ENCODE assay signal across 8 mouse cellular contexts in the genomic region with DNA sequence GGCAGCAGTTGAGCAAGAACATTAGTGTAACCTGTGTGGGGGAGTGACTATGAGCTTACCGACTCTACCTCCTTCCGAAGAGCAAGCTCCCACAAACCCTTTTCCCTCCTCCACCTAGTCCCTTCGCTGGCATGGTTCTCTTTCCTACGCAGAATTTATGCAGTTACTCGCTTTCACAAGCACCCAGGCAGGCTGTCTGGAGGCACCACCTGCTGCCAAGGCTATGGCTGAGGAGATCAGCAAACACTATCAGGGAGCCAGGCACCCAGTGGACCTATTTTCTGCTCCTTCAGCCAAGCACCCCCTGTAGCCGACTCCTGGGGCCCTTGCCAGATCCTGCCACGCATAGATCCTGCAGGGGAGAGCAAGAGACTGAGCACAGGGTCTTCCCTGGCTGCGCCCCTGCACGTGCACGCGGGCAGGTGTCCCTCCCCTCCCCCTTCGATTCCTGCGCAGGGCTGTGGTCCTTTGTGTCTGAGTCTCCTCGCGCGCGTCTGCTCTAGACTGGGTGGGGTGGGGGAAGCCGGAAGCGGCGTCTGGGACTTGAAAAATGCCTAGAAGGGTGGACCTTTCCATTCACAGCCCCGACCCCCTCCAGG.
DNase-seq lines count a peak whose midpoint lies in the region; ATAC-seq and TF ChIP-seq lines count a peak whose summit lies in the region.

No protein-coding gene starts in this region.

- in situ Hi-C loops in ES-E14 (cut with MboI; ENCODE audit: low sequenced_read_pairs in 2 of 2, unreplicated experiment in 2 of 2) = no loop called here

- peak overlapping the region; percentile 85 for H3K4me2 ChIP-seq in forebrain, postnatal 0 days (ENCODE audit: low read depth)
- H3K4me2 ChIP-seq in intestine, embryonic 15.5 days (replicated peaks) = peak overlapping the region; percentile 94
- H3K4me2 ChIP-seq in neural tube, embryonic 15.5 days = peak overlapping the region; percentile 77

- H3K27ac ChIP-seq in ES-E14 (ENCODE audit: insufficient read depth, low read depth, low read length, poor library complexity, severe bottlenecking) = peak overlapping the region; percentile 87
- peak overlapping the region; percentile 97 for H3K27ac ChIP-seq in forebrain, postnatal 0 days (ENCODE audit: low read depth, low read length)
- peak overlapping the region; percentile 65 for H3K27ac ChIP-seq in intestine, embryonic 15.5 days
- peak overlapping the region; percentile 97 for H3K27ac ChIP-seq in neural tube, embryonic 15.5 days (replicated peaks)

- H3K9me3 ChIP-seq in ES-E14 (ENCODE audit: control insufficient read depth, insufficient read depth, low read depth, low read length) = no peaks in the 10 kb centered on the region
- no peaks in the 10 kb centered on the region for H3K9me3 ChIP-seq in forebrain, postnatal 0 days (ENCODE audit: low read length)
- no peaks in the 10 kb centered on the region for H3K9me3 ChIP-seq in intestine, embryonic 15.5 days
- no peaks in the 10 kb centered on the region for H3K9me3 ChIP-seq in neural tube, embryonic 15.5 days (replicated peaks)

- ATAC-seq in forebrain, postnatal 0 days = peak; percentile 86
- ATAC-seq in intestine, embryonic 15.5 days = peak; percentile 93
- peak; percentile 92 for ATAC-seq in neural tube, embryonic 15.5 days (ENCODE audit: low FRiP score)

- H3K9ac ChIP-seq in ES-E14 (ENCODE audit: insufficient read depth, low read depth, low read length, poor library complexity, severe bottlenecking) = peak overlapping the region; percentile 76
- H3K9ac ChIP-seq in forebrain, postnatal 0 days = peak overlapping the region; percentile 79
- peak overlapping the region; percentile 46 for H3K9ac ChIP-seq in intestine, embryonic 15.5 days
- H3K9ac ChIP-seq in neural tube, embryonic 15.5 days (replicated peaks) = peak overlapping the region; percentile 61

- peak; percentile 16 to 32 for DNase-seq in B cell, adult 2 months
- peak; percentile 74 for DNase-seq in ES-E14 (ENCODE audit: low read depth, low spot score)
- DNase-seq in forebrain, postnatal 0 days = peak; percentile 86
- DNase-seq in liver = peak; percentile 40
- peak; percentile 76 for DNase-seq in thymus, postnatal 4 days
- DNase-seq in gastrocnemius, adult 8-10 months (ENCODE audit: low spot score in 2 of 2) = no peak

- no peaks in the 10 kb centered on the region for H3K27me3 ChIP-seq in forebrain, postnatal 0 days (ENCODE audit: insufficient read depth, low read length)
- H3K27me3 ChIP-seq in intestine, embryonic 15.5 days (replicated peaks) = no peaks in the 10 kb centered on the region
- H3K27me3 ChIP-seq in neural tube, embryonic 15.5 days (replicated peaks) = no peaks in the 10 kb centered on the region

- H3K4me3 ChIP-seq in ES-E14 (ENCODE audit: insufficient read depth in 1 of 2, low read depth in 1 of 2, low read length in 2 of 2, poor library complexity in 1 of 2, severe bottlenecking in 1 of 2) = peak overlapping the region; percentile 57 to 66
- H3K4me3 ChIP-seq in forebrain, postnatal 0 days (ENCODE audit: low read depth, low read length) = peak overlapping the region; percentile 34
- H3K4me3 ChIP-seq in intestine, embryonic 15.5 days (replicated peaks) = peak overlapping the region; percentile 38
- H3K4me3 ChIP-seq in neural tube, embryonic 15.5 days (replicated peaks) = peak overlapping the region; percentile 40

- no peak; the same call in 1 of the 2 replicates for TF ChIP-seq CTCF in forebrain, postnatal 0 days (IDR thresholded peaks at IDR 0.05; ENCODE audit: low read depth)

- WGBS in forebrain, postnatal 0 days = 2% methylated on average over 20 of the region's 21 CpGs
- WGBS in intestine, embryonic 15.5 days = 3% methylated on average over 21 of the region's 21 CpGs
- WGBS in neural tube, embryonic 15.5 days = under 1% methylated on average over 21 of the region's 21 CpGs

- H3K4me1 ChIP-seq in ES-E14 (ENCODE audit: control insufficient read depth in 2 of 2, insufficient read depth in 2 of 2, low read length in 2 of 2, poor library complexity in 1 of 2) = peaks cover 5 to 23% of the 10 kb centered on the region in 2 experiments; a peak in 3 of 4 replicates
- peaks cover 31% of the 10 kb centered on the region for H3K4me1 ChIP-seq in forebrain, postnatal 0 days (ENCODE audit: insufficient read depth)
- peaks cover 14% of the 10 kb centered on the region for H3K4me1 ChIP-seq in intestine, embryonic 15.5 days (replicated peaks)
- peaks cover 55% of the 10 kb centered on the region for H3K4me1 ChIP-seq in neural tube, embryonic 15.5 days

- H3K36me3 ChIP-seq in ES-E14 (ENCODE audit: control insufficient read depth, insufficient read depth, low read length, poor library complexity, severe bottlenecking) = no peaks in the 10 kb centered on the region
- no peaks in the 10 kb centered on the region for H3K36me3 ChIP-seq in forebrain, postnatal 0 days (ENCODE audit: insufficient read depth)
- no peaks in the 10 kb centered on the region for H3K36me3 ChIP-seq in intestine, embryonic 15.5 days
- no peaks in the 10 kb centered on the region for H3K36me3 ChIP-seq in neural tube, embryonic 15.5 days

TF ChIP-seq in ES-E14, 5 proteins besides CTCF, POLR2A, EP300 and RAD21:
- TF ChIP-seq ZNF384 (IDR thresholded peaks at IDR 0.05; ENCODE audit: low read depth, low read length) (no peak), CHD2 (IDR thresholded peaks at IDR 0.05; ENCODE audit: low read depth, low read length) (no peak; the same call in 1 of the 2 replicates), ZC3H11A (IDR thresholded peaks at IDR 0.05; ENCODE audit: borderline replicate concordance, low read depth, low read length) (no peak), MAFK (IDR thresholded peaks at IDR 0.05; ENCODE audit: insufficient read depth, low read depth, low read length) (no peak), HCFC1 (IDR thresholded peaks at IDR 0.05; ENCODE audit: borderline replicate concordance, insufficient read depth, low read length) (no peak)

Comparison
In these comparisons a context has a peak if more than half of its experiments do, and no peak if none do; other contexts are left out.
1. DNase-seq: peak in B cell, adult 2 months (2 of 2), ES-E14 (single experiment), forebrain, postnatal 0 days (single experiment), liver (single experiment) and thymus, postnatal 4 days (single experiment); none in gastrocnemius, adult 8-10 months (0 of 2).
2. Peak in every context shown above with its lines, with median percentiles within 50 percentile points of each other: H3K27ac ChIP-seq, H3K4me3 ChIP-seq, H3K9ac ChIP-seq, ATAC-seq and H3K4me2 ChIP-seq.